Mouse (Mus musculus) liver, embryonic 12.5 days (tissue): ENCODE measurements around the gene Phactr4. TPM values are rescaled to one million over a fixed set of nuclear protein-coding genes. Genes with fewer than 3 reads are reported as not detected.
A peak's percentile ranks its signal among the peaks of the same experiment; 100 is the strongest.
"Not testable (repeated sequence)": the region's sequence is repeated elsewhere in the genome, so short reads cannot be mapped to it uniquely, and the experiment has no call there.

Experiments used
- ATAC-seq: fragments of 200-750 bp; cut with Nextera tagmentation; 2 replicates; pipeline ENCODE4 v1.8.0; 2017; ENCODE audit warnings: moderate number of reproducible peaks, mild to moderate bottlenecking, moderate library complexity
- H3K27ac ChIP-seq: fragments of 300-500 bp; sonication (generic); 2 replicates; pipeline ENCODE4 v1.5.1; 2016; ENCODE audit warnings: mild to moderate bottlenecking
- H3K27me3 ChIP-seq: fragments of 300-500 bp; sonication (generic); replicated peaks from 2 replicates; pipeline ENCODE4 v1.6.1; 2016; ENCODE audit warnings: mild to moderate bottlenecking, moderate library complexity
- H3K36me3 ChIP-seq: fragments of 300-500 bp; sonication (generic); 2 replicates; pipeline ENCODE4 v1.6.1; 2016; ENCODE audit warnings: mild to moderate bottlenecking, moderate library complexity
- H3K4me1 ChIP-seq: fragments of 300-500 bp; sonication (generic); 2 replicates; pipeline ENCODE4 v1.6.1; 2016
- H3K4me2 ChIP-seq: fragments of 300-500 bp; sonication (generic); 2 replicates; pipeline ENCODE4 v1.6.1; 2016; ENCODE audit warnings: mild to moderate bottlenecking, moderate library complexity
- H3K4me3 ChIP-seq: fragments of 300-500 bp; sonication (generic); 2 replicates; pipeline ENCODE4 v1.5.1; 2016; ENCODE audit warnings: mild to moderate bottlenecking, moderate library complexity
- H3K9ac ChIP-seq: fragments of 300-500 bp; sonication (generic); 2 replicates; pipeline ENCODE4 v1.6.1; 2016; ENCODE audit warnings: mild to moderate bottlenecking, moderate library complexity
- H3K9me3 ChIP-seq: fragments of 300-500 bp; sonication (generic); replicated peaks from 2 replicates; pipeline ENCODE4 v1.6.1; 2016; ENCODE audit warnings: mild to moderate bottlenecking, moderate library complexity
- WGBS: fragments of 180-500 bp; shearing (Covaris S2); methylation state at CpG from one replicate; pipeline ENCODE4 v1.1.7; 2016; ENCODE audit not compliant: insufficient replicate concordance; 5-methylcytosine and 5-hydroxymethylcytosine counted together
- polyA plus RNA-seq: library from polyadenylated mRNA; unstranded; fragments of >200 nt; fragmentation: Nextera tagmentation; extraction: Ambion mirVana; gene quantifications from 2 replicates; pipeline ENCODE4 v1.2.1, GENCODE M21; 2016

Gene Phactr4
- polyA plus RNA-seq, 1 experiment from 2014 or later, result 14.5 TPM

DNA sequence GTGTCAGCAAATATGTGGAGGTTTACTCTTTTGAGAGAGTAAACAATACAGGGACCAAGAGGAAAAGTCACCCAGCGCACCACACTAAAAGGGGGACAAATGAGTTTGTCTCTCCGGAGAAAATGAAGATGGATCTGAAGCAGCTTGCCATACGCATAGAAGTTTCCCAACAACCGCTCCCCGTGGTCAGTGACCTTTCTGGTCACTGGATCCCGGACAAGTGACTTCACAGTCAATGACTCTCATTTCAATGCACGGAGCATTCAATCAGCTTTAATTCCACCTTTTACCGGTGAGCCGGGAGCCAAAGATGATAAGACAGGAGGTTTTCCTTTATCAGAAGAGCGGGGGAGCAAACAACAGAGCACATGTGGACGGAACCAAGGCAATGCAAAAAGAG is 15.6 kb upstream of the Phactr4 start:
- WGBS, result 39% methylated on average over 11 of the region's 11 CpGs
- no peak for ATAC-seq

DNA sequence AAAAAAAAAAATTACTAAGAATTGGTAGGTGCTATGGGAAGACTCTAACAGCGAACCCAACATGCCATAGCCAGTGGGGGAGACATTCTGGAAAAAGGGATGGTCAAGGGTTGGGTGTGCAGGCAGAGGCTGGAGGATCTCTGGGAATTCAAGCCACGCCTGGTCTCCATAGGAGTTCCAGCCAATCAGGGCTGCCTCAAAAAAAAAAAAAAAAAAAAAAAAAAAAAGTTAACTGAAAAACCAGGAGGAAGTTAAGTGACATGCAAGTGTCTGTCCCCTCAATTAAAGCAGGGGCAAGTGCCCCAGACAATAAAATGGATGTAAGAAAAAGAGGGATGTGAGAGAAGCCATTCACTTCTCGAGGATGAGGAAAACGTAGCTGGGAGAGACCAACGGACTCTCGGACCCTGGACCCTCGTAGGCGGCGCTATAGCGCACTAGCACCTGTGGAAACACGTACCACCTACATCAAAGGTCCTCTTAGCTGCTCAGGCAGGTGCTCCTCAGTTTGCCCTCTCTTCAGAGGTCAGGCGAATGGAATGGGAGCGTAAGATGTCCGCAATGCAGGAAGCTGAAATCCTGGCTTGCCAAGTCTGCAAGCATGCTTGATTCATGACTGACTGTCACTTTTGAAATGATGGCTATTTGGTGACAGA is 10.6 kb upstream of the Phactr4 start:
- peak overlapping the region; percentile 54 for H3K4me2 ChIP-seq
- no peak overlapping the region for H3K27ac ChIP-seq
- H3K36me3 ChIP-seq, result no peaks in the 10 kb centered on the region
- H3K9me3 ChIP-seq, result no peaks in the 10 kb centered on the region
- H3K4me1 ChIP-seq, result peaks cover 40% of the 10 kb centered on the region
- ATAC-seq, result no peak
- peaks cover 16% of the 10 kb centered on the region; the same call in 1 of the 2 replicates for H3K27me3 ChIP-seq
- H3K9ac ChIP-seq, result no peak overlapping the region
- WGBS, result 11% methylated on average over 14 of the region's 14 CpGs
- peak overlapping the region; percentile 21; the same call in 1 of the 2 replicates for H3K4me3 ChIP-seq

More for the DNA sequence above, 15.6 kb upstream of the Phactr4 start:
- H3K9ac ChIP-seq, result no peak overlapping the region
- no peak overlapping the region for H3K4me3 ChIP-seq
- H3K36me3 ChIP-seq, result no peaks in the 10 kb centered on the region
- no peak overlapping the region for H3K27ac ChIP-seq
- peak overlapping the region; percentile 22 for H3K4me2 ChIP-seq
- peaks cover 18% of the 10 kb centered on the region for H3K4me1 ChIP-seq
- H3K9me3 ChIP-seq, result no peaks in the 10 kb centered on the region
- no peaks in the 10 kb centered on the region; the same call in 1 of the 2 replicates for H3K27me3 ChIP-seq

DNA sequence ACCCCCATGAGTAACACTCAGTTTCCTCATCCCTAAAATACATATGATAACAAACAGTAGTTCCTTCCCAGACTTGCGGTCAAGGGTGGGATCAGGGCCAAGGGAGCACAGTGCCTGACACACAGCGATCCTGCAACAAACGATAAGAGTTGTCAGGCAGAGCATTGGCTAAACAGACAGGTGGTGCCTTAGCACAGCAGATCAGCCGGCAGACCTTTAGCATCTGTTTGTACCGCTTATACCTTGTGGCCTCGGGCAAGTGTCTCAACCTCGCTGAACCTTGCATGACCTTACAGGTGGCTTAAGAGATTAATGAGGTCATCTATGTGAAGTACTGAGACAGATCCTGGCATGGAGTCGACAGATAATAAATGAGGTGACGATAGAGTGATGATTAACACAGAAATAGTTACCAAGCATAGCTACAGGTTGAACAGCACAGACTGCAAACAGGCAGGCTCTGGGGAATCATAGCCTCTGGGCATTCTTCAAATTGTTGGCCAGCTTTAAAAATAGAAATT is 5.8 kb upstream of the Phactr4 start:
- Histone ChIP-seq H3K9ac (peak overlapping the region; percentile 44; the same call in 1 of the 2 replicates), H3K9me3 (no peaks in the 10 kb centered on the region), H3K4me2 (peak overlapping the region; percentile 60), H3K27ac (peak overlapping the region; percentile 90), H3K4me1 (peaks cover 60% of the 10 kb centered on the region), H3K36me3 (no peaks in the 10 kb centered on the region), H3K4me3 (peak overlapping the region; percentile 0), H3K27me3 (peaks cover 16% of the 10 kb centered on the region; the same call in 1 of the 2 replicates)
- WGBS, result 7% methylated on average over 9 of the region's 9 CpGs
- ATAC-seq, result peak; percentile 99

DNA sequence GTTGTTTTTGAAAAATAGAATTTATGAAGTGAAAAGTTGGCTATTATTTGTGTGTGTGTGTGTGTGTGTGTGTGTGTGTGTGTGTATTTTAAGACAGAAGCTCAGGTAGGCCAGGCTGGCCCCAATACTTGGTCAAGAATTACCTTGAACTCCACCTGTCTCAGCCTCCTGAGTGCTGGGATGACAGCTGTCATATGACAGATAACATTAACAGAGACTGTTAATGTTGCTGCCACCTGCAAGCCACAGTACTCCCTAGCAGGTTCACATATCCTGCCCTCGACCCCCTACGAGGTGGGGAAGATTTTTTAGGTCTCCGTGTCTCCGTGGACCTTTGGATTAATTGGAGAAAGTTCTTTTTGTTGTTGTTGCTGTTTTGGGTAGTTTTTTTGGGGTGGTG is 5.2 kb upstream of the Phactr4 start:
- peaks cover 16% of the 10 kb centered on the region; the same call in 1 of the 2 replicates for H3K27me3 ChIP-seq
- H3K4me3 ChIP-seq, result peak overlapping the region; percentile 0; the same call in 1 of the 2 replicates
- no peaks in the 10 kb centered on the region for H3K9me3 ChIP-seq
- H3K4me1 ChIP-seq, result peaks cover 61% of the 10 kb centered on the region
- H3K4me2 ChIP-seq, result peak overlapping the region; percentile 60
- 61% methylated on average over 4 of the region's 4 CpGs for WGBS
- peak overlapping the region; percentile 41; the same call in 1 of the 2 replicates for H3K9ac ChIP-seq
- no peaks in the 10 kb centered on the region for H3K36me3 ChIP-seq
- peak overlapping the region; percentile 90 for H3K27ac ChIP-seq
- ATAC-seq, result peak; percentile 36; the same call in 1 of the 2 replicates

DNA sequence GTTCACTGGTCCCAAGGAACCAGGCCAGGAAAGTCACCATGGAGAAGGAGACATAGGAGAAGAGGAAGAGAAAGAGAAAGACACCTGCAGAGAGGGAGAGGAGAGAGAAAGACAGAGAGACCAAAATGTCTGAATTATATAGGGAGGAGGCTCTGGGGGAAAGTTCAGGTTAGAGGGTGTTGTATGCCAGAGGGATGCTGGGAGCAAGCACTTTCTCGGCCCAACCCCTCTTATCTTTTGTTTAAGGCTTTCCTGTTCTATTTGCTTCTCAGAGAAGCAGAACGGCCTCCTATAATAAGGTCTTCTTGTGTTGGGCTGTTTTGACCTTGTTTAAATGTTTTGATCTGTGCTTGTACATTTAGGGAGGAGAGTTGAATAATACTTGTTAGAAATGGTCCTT is 3.7 kb upstream of the Phactr4 start:
- H3K9me3 ChIP-seq, result no peaks in the 10 kb centered on the region
- peaks cover 66% of the 10 kb centered on the region for H3K4me1 ChIP-seq
- H3K4me2 ChIP-seq, result peak overlapping the region; percentile 39
- H3K36me3 ChIP-seq, result no peaks in the 10 kb centered on the region
- H3K27ac ChIP-seq, result peak overlapping the region; percentile 90
- peaks cover 9% of the 10 kb centered on the region; the same call in 1 of the 2 replicates for H3K27me3 ChIP-seq
- 0% methylated on average over 2 of the region's 2 CpGs for WGBS
- H3K4me3 ChIP-seq, result no peak overlapping the region
- no peak for ATAC-seq
- H3K9ac ChIP-seq, result 0 out of 2 replicates have a peak overlapping the region, but pooled peaks have one; percentile 8

DNA sequence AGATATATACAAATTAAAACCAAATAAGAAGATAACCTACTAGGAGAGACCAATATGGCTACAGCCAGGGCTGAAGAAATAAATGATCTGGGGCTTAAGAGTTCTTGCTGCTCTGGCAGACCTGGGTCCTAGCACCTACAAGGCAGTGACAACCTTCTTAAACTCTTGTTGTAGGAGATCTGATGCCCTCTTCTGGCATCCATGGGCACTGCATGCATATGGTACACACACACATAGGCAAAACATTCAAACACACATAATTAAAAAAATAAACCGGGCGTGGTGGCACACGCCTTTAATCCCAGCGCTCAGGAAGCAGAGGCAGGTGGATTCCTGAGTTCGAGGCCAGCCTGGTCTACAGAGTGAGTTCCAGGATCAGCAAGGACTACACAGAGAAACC is 2.5 kb upstream of the Phactr4 start:
- no peak for ATAC-seq
- WGBS, result 85% methylated on average over 5 of the region's 5 CpGs
- Histone ChIP-seq H3K9ac (no peak overlapping the region), H3K36me3 (no peaks in the 10 kb centered on the region), H3K4me2 (no peak overlapping the region), H3K9me3 (no peaks in the 10 kb centered on the region), H3K4me1 (peaks cover 68% of the 10 kb centered on the region), H3K4me3 (no peak overlapping the region), H3K27me3 (0 out of 2 replicates have a peak, but pooled peaks cover 9% of the 10 kb centered on the region), H3K27ac (no peak overlapping the region)

DNA sequence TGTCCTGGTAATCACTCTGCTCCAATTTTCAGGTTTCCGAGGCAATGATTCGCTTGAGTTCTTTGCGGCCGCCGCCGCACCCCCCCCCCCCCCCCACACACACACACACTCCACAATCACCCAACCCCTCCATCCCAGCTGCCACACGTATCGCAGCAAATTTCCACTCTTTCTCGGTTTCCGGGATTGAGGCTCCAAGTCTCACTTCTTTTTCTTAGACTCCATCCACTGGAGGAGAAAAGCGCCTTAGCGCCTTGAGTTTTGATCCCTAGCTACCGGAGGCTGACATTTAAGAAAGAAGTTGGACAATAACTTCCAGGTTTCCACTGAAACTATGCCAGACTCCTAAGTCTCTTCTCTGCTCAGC is 750 bp downstream of the Phactr4 start:
- ATAC-seq, result no peak
- H3K27me3 ChIP-seq, result no peaks in the 10 kb centered on the region
- H3K27ac ChIP-seq, result peak overlapping the region; percentile 97
- H3K9me3 ChIP-seq, result no peaks in the 10 kb centered on the region
- H3K4me2 ChIP-seq, result peak overlapping the region; percentile 86
- peak overlapping the region; percentile 90 for H3K4me3 ChIP-seq
- peaks cover 58% of the 10 kb centered on the region for H3K4me1 ChIP-seq
- H3K9ac ChIP-seq, result peak overlapping the region; percentile 97
- H3K36me3 ChIP-seq, result no peaks in the 10 kb centered on the region
- WGBS, result 1% methylated on average over 8 of the region's 13 CpGs

DNA sequence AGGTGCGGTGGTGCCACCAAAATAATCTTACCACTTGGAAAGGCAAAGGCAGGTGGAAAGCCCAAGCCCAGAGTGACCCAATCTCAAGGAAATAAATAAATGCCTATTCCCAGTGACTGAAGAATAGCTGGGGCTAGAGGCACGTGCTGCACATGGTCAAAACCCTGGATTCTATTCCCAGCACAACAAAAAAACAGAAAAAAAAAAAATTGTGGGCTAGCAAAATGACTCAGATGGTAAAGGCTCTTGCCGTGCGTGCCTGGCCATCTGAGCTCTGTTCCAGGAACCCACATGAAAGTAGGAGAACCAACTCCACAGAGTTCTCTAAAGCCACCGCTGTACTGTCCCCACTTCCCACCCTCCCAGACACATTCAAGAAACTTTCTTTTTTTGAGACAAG is 1.8 kb downstream of the Phactr4 start:
- no peaks in the 10 kb centered on the region for H3K27me3 ChIP-seq
- peak overlapping the region; percentile 97; the same call in 1 of the 2 replicates for H3K9ac ChIP-seq
- H3K36me3 ChIP-seq, result no peaks in the 10 kb centered on the region
- WGBS, result 71% methylated on average over 5 of the region's 5 CpGs
- peak overlapping the region; percentile 90 for H3K4me3 ChIP-seq
- peaks cover 55% of the 10 kb centered on the region for H3K4me1 ChIP-seq
- H3K9me3 ChIP-seq, result no peaks in the 10 kb centered on the region
- peak overlapping the region; percentile 43 for H3K27ac ChIP-seq
- H3K4me2 ChIP-seq, result peak overlapping the region; percentile 86
- ATAC-seq, result no peak

DNA sequence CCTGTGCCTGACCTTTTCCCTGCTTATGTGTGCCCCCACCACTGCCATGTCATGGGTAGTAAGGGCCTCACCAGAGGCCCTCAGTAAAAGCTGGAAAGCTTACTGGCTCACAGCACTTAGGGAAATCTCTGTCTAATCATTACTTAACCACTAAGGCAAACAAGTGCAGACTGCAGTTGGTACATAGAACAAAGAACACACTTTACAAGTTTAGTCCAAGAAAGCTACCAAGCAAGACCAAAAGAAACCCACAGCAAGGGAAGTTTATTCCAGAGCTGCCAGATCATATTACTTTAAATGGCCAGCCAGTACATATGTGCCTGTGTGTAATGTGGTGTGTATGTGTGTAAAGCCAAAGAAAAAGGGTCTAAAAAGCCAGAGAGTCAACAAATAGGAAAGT is 6.3 kb downstream of the Phactr4 start:
- Histone ChIP-seq H3K36me3 (peaks cover 11% of the 10 kb centered on the region), H3K9ac (no peak overlapping the region), H3K4me2 (no peak overlapping the region), H3K4me3 (no peak overlapping the region), H3K27ac (peak overlapping the region; percentile 57), H3K9me3 (no peaks in the 10 kb centered on the region), H3K27me3 (no peaks in the 10 kb centered on the region), H3K4me1 (peaks cover 56% of the 10 kb centered on the region)
- no peak for ATAC-seq

DNA sequence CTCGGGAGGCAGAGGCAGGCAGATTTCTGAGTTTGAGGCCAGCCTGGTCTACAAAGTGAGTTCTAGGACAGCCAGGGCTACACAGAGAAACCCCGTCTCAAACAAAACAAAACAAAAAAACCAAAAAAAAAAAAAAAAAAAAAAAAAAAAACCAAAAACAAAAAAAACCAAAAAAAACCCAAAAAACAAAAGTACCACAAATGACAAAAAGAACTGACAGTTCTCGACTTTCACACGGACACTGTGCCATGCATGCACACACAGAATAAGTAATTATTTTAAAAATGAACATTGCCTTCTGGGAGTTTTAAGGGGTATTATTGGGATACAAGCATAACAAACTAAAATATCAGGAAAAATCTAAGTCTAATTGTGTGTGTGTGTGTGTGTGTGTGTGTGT is 9.0 kb downstream of the Phactr4 start:
- ATAC-seq, H3K4me3 ChIP-seq, H3K4me2 ChIP-seq, H3K27me3 ChIP-seq, H3K9me3 ChIP-seq, H3K27ac ChIP-seq, H3K9ac ChIP-seq: not testable (repeated sequence)
- H3K4me1 ChIP-seq, result peaks cover 50% of the 10 kb centered on the region
- 91% methylated on average over 4 of the region's 4 CpGs for WGBS
- peaks cover 13% of the 10 kb centered on the region for H3K36me3 ChIP-seq

DNA sequence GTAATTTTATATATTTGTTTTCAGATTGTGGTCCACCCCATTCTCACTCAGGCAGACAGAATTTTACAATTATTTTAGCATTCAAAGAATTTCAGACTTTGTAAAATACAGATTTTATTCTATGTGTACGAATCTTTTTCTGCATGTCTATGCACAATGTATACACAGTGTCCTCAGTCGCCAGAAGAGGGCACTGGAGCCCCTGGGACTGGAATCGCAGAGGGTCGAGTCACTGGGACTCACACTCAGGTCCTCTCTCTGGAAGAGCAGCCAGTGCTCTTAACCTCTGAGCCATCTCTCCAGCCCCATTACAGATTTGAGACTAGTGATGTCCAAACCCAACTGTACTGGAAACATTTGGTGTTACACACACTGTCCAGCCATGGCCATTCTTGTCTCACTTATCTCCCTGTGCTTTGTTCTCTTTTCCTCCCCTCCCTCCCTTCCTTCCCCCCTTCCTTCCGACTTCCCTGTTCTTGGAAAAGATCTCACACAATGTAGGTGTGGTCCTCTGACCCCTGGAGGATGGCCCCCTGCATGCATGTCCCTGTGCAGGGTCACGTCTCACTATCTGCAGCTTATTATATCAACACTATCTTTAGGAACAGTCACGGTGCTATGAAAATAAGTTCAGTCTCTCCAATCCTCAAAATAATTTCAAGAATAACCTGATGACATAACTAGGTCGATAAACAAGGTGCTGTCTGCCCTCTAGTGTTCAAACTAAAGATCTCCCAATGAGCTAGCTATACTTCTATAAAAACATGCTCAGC is 10.8 kb downstream of the Phactr4 start:
- 31% methylated on average over 8 of the region's 8 CpGs for WGBS
- Histone ChIP-seq H3K27me3 (no peaks in the 10 kb centered on the region), H3K4me2 (no peak overlapping the region)

More for the DNA sequence above, 10.8 kb downstream of the Phactr4 start:
- Histone ChIP-seq H3K36me3 (peaks cover 20% of the 10 kb centered on the region), H3K4me3 (no peak overlapping the region), H3K9me3 (no peaks in the 10 kb centered on the region), H3K4me1 (peaks cover 43% of the 10 kb centered on the region), H3K9ac (no peak overlapping the region), H3K27ac (peak overlapping the region; percentile 57)
- ATAC-seq, result peak; percentile 72
